Mouse (Mus musculus) hindbrain, embryonic 10.5 days (tissue): Measurements from ENCODE around the gene Rnf41. TPM values are rescaled to one million over a fixed set of nuclear protein-coding genes. Genes with fewer than 3 reads are reported as not detected.

Experiments
- DNase-seq: peaks from one replicate; pipeline ENCODE4 v3.0.0-alpha.2; 2017; ENCODE audit warnings: low spot score
- H3K27ac ChIP-seq: fragments of 300-500 bp; sonication (generic); 2 replicates; pipeline ENCODE4 v1.5.1; 2016; ENCODE audit warnings: mild to moderate bottlenecking, moderate library complexity
- H3K27me3 ChIP-seq: fragments of 300-500 bp; sonication (generic); 2 replicates; pipeline ENCODE4 v1.6.1; 2016; ENCODE audit warnings: mild to moderate bottlenecking; ENCODE audit not compliant: poor library complexity, insufficient read depth, severe bottlenecking
- H3K36me3 ChIP-seq: fragments of 300-500 bp; sonication (generic); 2 replicates; pipeline ENCODE4 v1.6.1; 2016; ENCODE audit warnings: mild to moderate bottlenecking, moderate library complexity
- H3K4me1 ChIP-seq: fragments of 300-500 bp; sonication (generic); replicated peaks from 2 replicates; pipeline ENCODE4 v1.6.1; 2016; ENCODE audit warnings: mild to moderate bottlenecking
- H3K4me3 ChIP-seq: fragments of 300-500 bp; sonication (generic); 2 replicates; pipeline ENCODE4 v1.5.1; 2016; ENCODE audit warnings: mild to moderate bottlenecking, moderate library complexity
- H3K9me3 ChIP-seq: fragments of 300-500 bp; sonication (generic); 2 replicates; pipeline ENCODE4 v1.6.1; 2016; ENCODE audit warnings: mild to moderate bottlenecking, moderate library complexity
- WGBS: fragments of 180-500 bp; shearing (Covaris S2); methylation state at CpG from one replicate; pipeline ENCODE4 v1.1.7; 2016; 5-methylcytosine and 5-hydroxymethylcytosine counted together
- polyA plus RNA-seq: library from polyadenylated mRNA; unstranded; fragments of >200 nt; fragmentation: Nextera tagmentation; extraction: Ambion mirVana; gene quantifications from 2 replicates; pipeline ENCODE4 v1.2.1, GENCODE M21; 2016

Rnf41 gene
- polyA plus RNA-seq, 1 experiment from 2014 or later = 46.7 TPM

GRCm38 (mm10) chr10:128440407-128440806, 28.9 kb downstream of the Rnf41 start:
- Histone ChIP-seq H3K27ac (no peak overlapping the region), H3K4me1 (no peaks in the 10 kb centered on the region), H3K4me3 (no peak overlapping the region), H3K27me3 (no peaks in the 10 kb centered on the region), H3K9me3 (no peaks in the 10 kb centered on the region), H3K36me3 (peaks cover 75% of the 10 kb centered on the region)
- WGBS = 79% methylated on average over 10 of the region's 10 CpGs
- DNase-seq = no peak

- no peak for DNase-seq
- no peaks in the 10 kb centered on the region for H3K4me1 ChIP-seq
- no peak overlapping the region for H3K27ac ChIP-seq
- no peaks in the 10 kb centered on the region for H3K27me3 ChIP-seq
- WGBS = 90% methylated on average over 10 of the region's 10 CpGs
- H3K4me3 ChIP-seq = no peak overlapping the region
- H3K36me3 ChIP-seq = peaks cover 64% of the 10 kb centered on the region
- H3K9me3 ChIP-seq = no peaks in the 10 kb centered on the region
Measured at GRCm38 (mm10) chr10:128441324-128442119, 30.1 kb downstream of the Rnf41 start.

GRCm38 (mm10) chr10:128442718-128443117, 31.3 kb downstream of the Rnf41 start:
- WGBS = 93% methylated on average over 1 of the region's 1 CpGs
- DNase-seq = no peak
- Histone ChIP-seq H3K4me1 (no peaks in the 10 kb centered on the region), H3K36me3 (peaks cover 52% of the 10 kb centered on the region), H3K27me3 (no peaks in the 10 kb centered on the region), H3K4me3 (no peak overlapping the region), H3K27ac (no peak overlapping the region), H3K9me3 (no peaks in the 10 kb centered on the region)

GRCm38 (mm10) chr10:128444354-128444753, 32.9 kb downstream of the Rnf41 start:
- Histone ChIP-seq H3K36me3 (peaks cover 35% of the 10 kb centered on the region), H3K4me3 (no peak overlapping the region), H3K4me1 (no peaks in the 10 kb centered on the region), H3K27ac (no peak overlapping the region), H3K9me3 (no peaks in the 10 kb centered on the region), H3K27me3 (no peaks in the 10 kb centered on the region)
- WGBS = 80% methylated on average over 6 of the region's 6 CpGs
- DNase-seq = no peak

- H3K4me3 ChIP-seq = no peak overlapping the region
- no peaks in the 10 kb centered on the region for H3K4me1 ChIP-seq
- no peak for DNase-seq
- no peaks in the 10 kb centered on the region for H3K9me3 ChIP-seq
- no peak overlapping the region for H3K27ac ChIP-seq
- WGBS = 83% methylated on average over 4 of the region's 4 CpGs
- H3K27me3 ChIP-seq = no peaks in the 10 kb centered on the region
- H3K36me3 ChIP-seq = peaks cover 25% of the 10 kb centered on the region
Measured at GRCm38 (mm10) chr10:128445407-128445806, 34.0 kb downstream of the Rnf41 start.

- Histone ChIP-seq H3K4me1 (no peaks in the 10 kb centered on the region; the same call in 1 of the 2 replicates), H3K9me3 (no peaks in the 10 kb centered on the region), H3K36me3 (no peaks in the 10 kb centered on the region), H3K27ac (no peak overlapping the region), H3K4me3 (no peak overlapping the region), H3K27me3 (no peaks in the 10 kb centered on the region)
- no peak for DNase-seq
- WGBS = 85% methylated on average over 6 of the region's 6 CpGs
Measured at GRCm38 (mm10) chr10:128451014-128451413, 39.6 kb downstream of the Rnf41 start.

- Histone ChIP-seq H3K9me3 (no peaks in the 10 kb centered on the region), H3K27me3 (peaks cover 12% of the 10 kb centered on the region; the same call in 1 of the 2 replicates), H3K4me3 (no peak overlapping the region), H3K27ac (no peak overlapping the region), H3K4me1 (no peaks in the 10 kb centered on the region; the same call in 1 of the 2 replicates), H3K36me3 (no peaks in the 10 kb centered on the region)
- 83% methylated on average over 3 of the region's 3 CpGs for WGBS
- no peak for DNase-seq
Measured at GRCm38 (mm10) chr10:128454471-128454870, 43.0 kb downstream of the Rnf41 start.

GRCm38 (mm10) chr10:128455280-128455679, 43.8 kb downstream of the Rnf41 start:
- peaks cover 12% of the 10 kb centered on the region; the same call in 1 of the 2 replicates for H3K27me3 ChIP-seq
- H3K27ac ChIP-seq = 0 out of 2 replicates have a peak overlapping the region, but pooled peaks have one; percentile 20
- H3K9me3 ChIP-seq = no peaks in the 10 kb centered on the region
- WGBS = 4% methylated on average over 6 of the region's 6 CpGs
- 0 out of 2 replicates have a peak overlapping the region, but pooled peaks have one; percentile 9 for H3K4me3 ChIP-seq
- DNase-seq = peak; percentile 77
- H3K36me3 ChIP-seq = no peaks in the 10 kb centered on the region
- H3K4me1 ChIP-seq = peaks cover 6% of the 10 kb centered on the region

- Histone ChIP-seq H3K27ac (no peak overlapping the region), H3K36me3 (peaks cover 18% of the 10 kb centered on the region), H3K9me3 (no peaks in the 10 kb centered on the region), H3K4me3 (no peak overlapping the region), H3K4me1 (peaks cover 15% of the 10 kb centered on the region), H3K27me3 (peaks cover 21% of the 10 kb centered on the region)
- WGBS = 84% methylated on average over 6 of the region's 6 CpGs
- no peak for DNase-seq
Measured at GRCm38 (mm10) chr10:128457676-128458075, 46.2 kb downstream of the Rnf41 start.

GRCm38 (mm10) chr10:128458348-128458718, 46.9 kb downstream of the Rnf41 start:
- WGBS = under 1% methylated on average over 29 of the region's 29 CpGs

GRCm38 (mm10) chr10:128458719-128459408, 47.4 kb downstream of the Rnf41 start, which contains the start of gene Smarcc2:
TSS of gene Smarcc2 (plus strand) at chr10:128459248.
- peak; percentile 81 for DNase-seq
- WGBS = under 1% methylated on average over 86 of the region's 86 CpGs

More at GRCm38 (mm10) chr10:128458348-128458718, 46.9 kb downstream of the Rnf41 start:
- peak; percentile 94 for DNase-seq
- no peaks in the 10 kb centered on the region for H3K9me3 ChIP-seq
- H3K36me3 ChIP-seq = peaks cover 25% of the 10 kb centered on the region
- H3K4me3 ChIP-seq = peak overlapping the region; percentile 95
- peaks cover 27% of the 10 kb centered on the region for H3K27me3 ChIP-seq
- H3K4me1 ChIP-seq = peaks cover 15% of the 10 kb centered on the region
- peak overlapping the region; percentile 98 for H3K27ac ChIP-seq

GRCm38 (mm10) chr10:128459409-128460269, 48.2 kb downstream of the Rnf41 start:
- H3K4me1 ChIP-seq = peaks cover 15% of the 10 kb centered on the region
- no peaks in the 10 kb centered on the region for H3K9me3 ChIP-seq
- peak overlapping the region; percentile 95 for H3K4me3 ChIP-seq
- peak; percentile 65 for DNase-seq
- WGBS = 1% methylated on average over 51 of the region's 67 CpGs
- peaks cover 38% of the 10 kb centered on the region for H3K36me3 ChIP-seq
- peak overlapping the region; percentile 98 for H3K27ac ChIP-seq
- H3K27me3 ChIP-seq = peaks cover 35% of the 10 kb centered on the region

More at GRCm38 (mm10) chr10:128458719-128459408, 47.4 kb downstream of the Rnf41 start, which contains the start of gene Smarcc2:
- H3K27me3 ChIP-seq = peaks cover 29% of the 10 kb centered on the region
- H3K36me3 ChIP-seq = peaks cover 30% of the 10 kb centered on the region
- peaks cover 15% of the 10 kb centered on the region for H3K4me1 ChIP-seq
- H3K27ac ChIP-seq = peak within 1 kb of the TSS; percentile 98
- H3K4me3 ChIP-seq = peak within 1 kb of the TSS; percentile 95
- no peaks in the 10 kb centered on the region for H3K9me3 ChIP-seq
